In the genomic region with DNA sequence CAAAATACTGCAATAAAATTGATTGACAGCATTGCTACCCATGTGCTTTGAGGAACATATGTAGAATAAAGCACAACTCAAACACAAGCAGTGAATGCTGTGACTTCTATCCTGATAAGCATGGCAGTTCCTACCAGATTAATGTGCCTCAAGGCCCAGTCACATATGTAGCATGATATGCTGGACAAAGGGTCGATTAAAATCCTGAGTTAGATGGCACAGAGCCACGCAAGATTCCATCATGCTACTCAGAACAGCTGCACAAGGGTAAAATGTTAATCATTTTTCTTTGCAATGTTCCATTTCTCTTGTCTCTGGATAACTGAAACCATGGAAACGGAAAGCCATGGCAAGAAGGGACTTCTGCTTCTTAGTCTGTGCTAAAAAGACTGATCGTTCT, we compare ENCODE assay signal across 13 mouse cellular contexts.
"Had no signal": no experiment of that assay in that cellular context is flagged by ENCODE, and none has a peak within 500 bp of the region (broad histone marks: within the 10 kb centered on the region; RNA-seq: fewer than 3 reads in every experiment).

No protein-coding gene starts in this region.

- H3K36me3 ChIP-seq: liver, embryonic 13.5 days; midbrain, embryonic 12.5 days had no signal

- ATAC-seq: midbrain, embryonic 16.5 days had no signal

- H3K9me3 ChIP-seq: liver, embryonic 13.5 days; midbrain, embryonic 12.5 days had no signal

- H3K4me3 ChIP-seq: left cerebral cortex, adult 2 months; liver, embryonic 13.5 days; midbrain, embryonic 12.5 days had no signal

- H3K4me2 ChIP-seq: liver, embryonic 13.5 days; midbrain, embryonic 12.5 days had no signal

- DNase-seq: kidney, adult 9 months; kidney, postnatal 14 days; kidney, postnatal 4 days; layer of hippocampus, postnatal 36 days; liver, embryonic 13.5 days; lung, adult 2 months; lung, postnatal 14 days; lung, postnatal 4 days; thymus, adult 18-20 months; thymus, postnatal 36 days had no signal

- H3K27me3 ChIP-seq: liver, embryonic 13.5 days; midbrain, embryonic 12.5 days had no signal

- H3K9ac ChIP-seq: liver, embryonic 13.5 days; midbrain, embryonic 12.5 days had no signal

- H3K27ac ChIP-seq: left cerebral cortex, adult 2 months; liver, embryonic 13.5 days; midbrain, embryonic 12.5 days had no signal

- H3K4me1 ChIP-seq: midbrain, embryonic 12.5 days had no signal
